8 mouse cellular contexts compared by ENCODE assay signal in genomic region chr5:39755375-39755774, GRCm38 (mm10). TPM values are rescaled to one million over a fixed set of nuclear protein-coding genes. Genes with fewer than 3 reads are reported as not detected.
DNase-seq lines count a peak whose midpoint lies in the region; ATAC-seq and TF ChIP-seq lines count a peak whose summit lies in the region.
"Not testable (repeated sequence)": the region's sequence is repeated elsewhere in the genome, so short reads cannot be mapped to it uniquely, and the experiment has no call there.

Gene Hs3st1 (minus strand): TSS chr5:39755475.

- not testable (repeated sequence) for H3K4me1 ChIP-seq in forebrain, embryonic 15.5 days; hindbrain, embryonic 15.5 days (replicated peaks); midbrain, embryonic 14.5 days (ENCODE audit: control insufficient read depth, insufficient read depth, low read length); spleen, adult 2 months (ENCODE audit: control insufficient read depth, insufficient read depth, insufficient read length)

- H3K27me3 ChIP-seq in Patski; forebrain, embryonic 15.5 days; hindbrain, embryonic 15.5 days; midbrain, embryonic 14.5 days (ENCODE audit: control insufficient read depth, insufficient read depth, low read length); spleen, adult 2 months (ENCODE audit: control insufficient read depth, insufficient read depth, low read length): not testable (repeated sequence)

- POLR2A ChIA-PET in Patski (lab: Charles Lee), result not testable (repeated sequence)

- not testable (repeated sequence) for H3K4me3 ChIP-seq in forebrain, embryonic 15.5 days; hindbrain, embryonic 15.5 days; midbrain, embryonic 14.5 days (replicated peaks; ENCODE audit: low read depth, low read length); spleen, adult 2 months (ENCODE audit: extremely low read depth, insufficient read depth, insufficient read length)

- WGBS in forebrain, embryonic 15.5 days, result 94% methylated on average over 15 of the region's 15 CpGs
- 94% methylated on average over 15 of the region's 15 CpGs for WGBS in hindbrain, embryonic 15.5 days
- 94% methylated on average over 15 of the region's 15 CpGs for WGBS in midbrain, embryonic 14.5 days
- WGBS in spleen, adult 2 months, result 92% methylated on average over 15 of the region's 15 CpGs

- H3K27ac ChIP-seq in forebrain, embryonic 15.5 days (replicated peaks); hindbrain, embryonic 15.5 days (replicated peaks); midbrain, embryonic 14.5 days (replicated peaks; ENCODE audit: low read depth, low read length); spleen, adult 2 months (ENCODE audit: insufficient read depth, low read length): not testable (repeated sequence)

- CTCF ChIA-PET in Patski (lab: Charles Lee), result not testable (repeated sequence)

- not testable (repeated sequence) for DNase-seq in Patski (ENCODE audit: low read depth, low spot score); brain, embryonic 14.5 days (ENCODE audit: low read depth); layer of hippocampus, postnatal 10 days (ENCODE audit: low spot score in 2 of 2); left cerebral cortex, postnatal 36 days (ENCODE audit: low spot score in 2 of 2); midbrain, embryonic 14.5 days; spleen, adult 2 months (ENCODE audit: low read depth in 1 of 2, low spot score in 2 of 2)

- not testable (repeated sequence) for ATAC-seq in Patski; forebrain, embryonic 15.5 days (replicated peaks); hindbrain, embryonic 15.5 days (ENCODE audit: low FRiP score, low read depth); midbrain, embryonic 14.5 days (ENCODE audit: low FRiP score, low TSS enrichment)

- not testable (repeated sequence) for H3K36me3 ChIP-seq in forebrain, embryonic 15.5 days; hindbrain, embryonic 15.5 days; midbrain, embryonic 14.5 days (ENCODE audit: control insufficient read depth, insufficient read depth, low read length); spleen, adult 2 months (ENCODE audit: control insufficient read depth, insufficient read depth, low read length)

- not testable (repeated sequence) for TF ChIP-seq POLR2A in brain, embryonic 14.5 days (IDR thresholded peaks at IDR 0.05; ENCODE audit: borderline replicate concordance, extremely low read depth, insufficient read depth, insufficient read length, poor library complexity, severe bottlenecking); spleen, adult 2 months (IDR thresholded peaks at IDR 0.05; ENCODE audit: low read depth, low read length)

- not testable (repeated sequence) for H3K9me3 ChIP-seq in forebrain, embryonic 15.5 days; hindbrain, embryonic 15.5 days; midbrain, embryonic 14.5 days (ENCODE audit: control insufficient read depth, low read length)

- not testable (repeated sequence) for H3K9ac ChIP-seq in forebrain, embryonic 15.5 days (replicated peaks); hindbrain, embryonic 15.5 days; midbrain, embryonic 14.5 days (replicated peaks; ENCODE audit: low read length)

- in situ Hi-C loops in Patski (cut with MboI; ENCODE audit: low pct_unique_long_range_greater_than_20kb), result not testable (repeated sequence)

- intact Hi-C loops in left cerebral cortex, postnatal 36 days (cut with DNase I), result not testable (repeated sequence)

- not testable (repeated sequence) for H3K4me2 ChIP-seq in forebrain, embryonic 15.5 days (replicated peaks); hindbrain, embryonic 15.5 days; midbrain, embryonic 14.5 days (ENCODE audit: low read length)

- TF ChIP-seq CTCF in Patski (IDR thresholded peaks at IDR 0.05); brain, embryonic 14.5 days (IDR thresholded peaks at IDR 0.05; ENCODE audit: borderline replicate concordance, extremely low read depth, insufficient read depth, insufficient read length); spleen, adult 2 months (IDR thresholded peaks at IDR 0.05; ENCODE audit: extremely low read depth, insufficient read depth, insufficient read length, insufficient replicate concordance): not testable (repeated sequence)

RNA-seq across cellular contexts. Expression of gene Hs3st1, which starts in this region (rescaled TPM):
- polyA plus RNA-seq in Patski (2021), result 24.5 TPM
- 35.6 and 42.3 TPM in 2 replicates for polyA plus RNA-seq in brain, embryonic 14.5 days (2012; rRNA removed)
- 49.0 and 53.0 TPM in 2 replicates for polyA plus RNA-seq in forebrain, embryonic 15.5 days (2015; fragmentation: Nextera tagmentation; extraction: Ambion mirVana)
- polyA plus RNA-seq in hindbrain, embryonic 15.5 days (2015; fragmentation: Nextera tagmentation; extraction: Ambion mirVana), result 41.2 and 44.7 TPM in 2 replicates
- 10 to 100 TPM; 25.3 to 28.7 TPM for total RNA-seq in layer of hippocampus, postnatal 10 days (2021)
- total RNA-seq in left cerebral cortex, postnatal 36 days (2021), result 10 to 100 TPM; 47.2 to 51.0 TPM
- 25.4 and 30.8 TPM in 2 replicates for polyA plus RNA-seq in midbrain, embryonic 14.5 days (2014; fragmentation: Nextera tagmentation; extraction: Ambion mirVana)
- 16.4 and 18.0 TPM in 2 replicates for polyA plus RNA-seq in spleen, adult 2 months (2012; rRNA removed)
